Mouse (Mus musculus): ENCODE results near the gene Sap18b. TPM values are rescaled to one million over a fixed set of nuclear protein-coding genes. Genes with fewer than 3 reads are reported as not detected.

Sap18b gene
- polyA plus RNA-seq, 1 experiment = 157 TPM

DNA sequence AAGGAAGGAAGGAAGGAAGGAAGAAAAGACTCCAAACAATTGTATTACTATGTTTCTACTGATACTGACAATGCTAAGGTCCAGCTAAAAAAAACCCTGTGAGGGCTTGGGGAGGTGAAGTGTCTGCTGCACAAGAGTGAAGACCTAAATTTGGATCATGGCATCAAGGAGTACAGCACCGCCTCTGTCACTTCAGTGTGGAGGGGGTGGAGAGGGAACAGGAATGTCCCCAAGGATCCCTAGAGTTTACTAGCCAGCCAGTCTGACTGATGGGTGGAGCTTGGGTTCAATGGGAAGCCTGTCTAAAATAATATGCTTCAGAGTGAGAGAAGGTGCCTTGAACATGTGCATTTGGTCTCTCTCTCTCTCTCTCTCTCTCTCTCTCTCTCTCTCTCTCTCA lies 6.9 kb upstream of the Sap18b start:
- H3K79me2 ChIP-seq (ENCODE audit: control insufficient read depth, insufficient read depth) = no peaks in the 10 kb centered on the region
- H3K36me3 ChIP-seq (ENCODE audit: control insufficient read depth, insufficient read depth) = no peaks in the 10 kb centered on the region
- H3K4me2 ChIP-seq (ENCODE audit: low read depth) = peak overlapping the region; percentile 18
- H3K4me3 ChIP-seq = no peak overlapping the region
- TF ChIP-seq USF1 (IDR thresholded peaks at IDR 0.05; ENCODE audit: low read depth) = no peak
- TF ChIP-seq SRF (IDR thresholded peaks at IDR 0.05; ENCODE audit: control insufficient read depth, insufficient read length, low read depth) = no peak
- TF ChIP-seq MYOG (IDR thresholded peaks at IDR 0.05; ENCODE audit: control insufficient read depth in 1 of 3, insufficient read depth in 1 of 3, insufficient read length in 2 of 3, low read depth in 2 of 3) = no peak
- no peak for TF ChIP-seq TCF3 (IDR thresholded peaks at IDR 0.05; ENCODE audit: insufficient read length, low read depth)
- no peak for TF ChIP-seq POLR2A (IDR thresholded peaks at IDR 0.05; ENCODE audit: insufficient read length, low read depth)
- TF ChIP-seq MYOD1 (IDR thresholded peaks at IDR 0.05; ENCODE audit: control insufficient read depth in 1 of 3, insufficient read length in 2 of 3, low read depth in 2 of 3) = no peak
- no peak for TF ChIP-seq MAX (IDR thresholded peaks at IDR 0.05; ENCODE audit: low read depth)
- TF ChIP-seq E2F4 (IDR thresholded peaks at IDR 0.05; ENCODE audit: insufficient read depth) = no peak
- TF ChIP-seq REST (IDR thresholded peaks at IDR 0.05; ENCODE audit: insufficient read depth, insufficient read length) = no peak
- no peak for TF ChIP-seq TCF12 (IDR thresholded peaks at IDR 0.05; ENCODE audit: insufficient read depth, poor library complexity, severe bottlenecking)
- TF ChIP-seq POLR2AphosphoS2 (IDR thresholded peaks at IDR 0.05; ENCODE audit: insufficient read length, low read depth) = no peak
- TF ChIP-seq CEBPB (IDR thresholded peaks at IDR 0.05; ENCODE audit: insufficient read depth, poor library complexity, severe bottlenecking) = no peak
- H3ac ChIP-seq (ENCODE audit: control insufficient read depth, insufficient read length) = no peak overlapping the region
- no peaks in the 10 kb centered on the region for H3K27me3 ChIP-seq (ENCODE audit: control insufficient read depth, insufficient read depth, insufficient read length)

DNA sequence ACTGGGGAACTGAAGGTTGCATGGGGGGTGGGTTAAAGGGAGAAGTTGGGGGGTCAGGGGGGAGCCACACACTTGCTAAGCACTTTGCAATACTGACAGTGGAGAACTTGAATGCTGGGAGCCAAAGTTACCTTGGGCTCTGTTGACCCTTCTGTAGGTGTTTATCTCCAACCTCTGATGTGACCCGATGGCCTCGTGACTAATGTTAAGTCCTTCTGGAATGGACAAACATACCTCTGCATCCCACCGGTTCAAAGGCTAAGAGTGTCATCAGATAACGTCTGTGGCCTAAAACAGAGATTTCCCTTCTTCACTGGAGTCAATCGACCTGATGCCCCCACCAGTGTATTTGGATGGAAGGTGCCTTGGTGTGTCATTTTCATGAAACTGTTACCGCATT lies 3.9 kb upstream of the Sap18b start:
- Histone ChIP-seq H3ac (ENCODE audit: control insufficient read depth, insufficient read length) (no peak overlapping the region), H3K4me3 (no peak overlapping the region), H3K79me2 (ENCODE audit: control insufficient read depth, insufficient read depth) (no peaks in the 10 kb centered on the region), H3K27me3 (ENCODE audit: control insufficient read depth, insufficient read depth, insufficient read length) (no peaks in the 10 kb centered on the region), H3K36me3 (ENCODE audit: control insufficient read depth, insufficient read depth) (no peaks in the 10 kb centered on the region), H3K4me2 (ENCODE audit: low read depth) (no peak overlapping the region)
- TF ChIP-seq USF1 (IDR thresholded peaks at IDR 0.05; ENCODE audit: low read depth) = no peak
- TF ChIP-seq POLR2AphosphoS2 (IDR thresholded peaks at IDR 0.05; ENCODE audit: insufficient read length, low read depth) = no peak
- TF ChIP-seq MYOD1 (IDR thresholded peaks at IDR 0.05; ENCODE audit: control insufficient read depth in 1 of 3, insufficient read length in 2 of 3, low read depth in 2 of 3) = no peak
- no peak for TF ChIP-seq MAX (IDR thresholded peaks at IDR 0.05; ENCODE audit: low read depth)
- TF ChIP-seq REST (IDR thresholded peaks at IDR 0.05; ENCODE audit: insufficient read depth, insufficient read length) = no peak
- TF ChIP-seq MYOG (IDR thresholded peaks at IDR 0.05; ENCODE audit: control insufficient read depth in 1 of 3, insufficient read depth in 1 of 3, insufficient read length in 2 of 3, low read depth in 2 of 3) = no peak
- TF ChIP-seq TCF3 (IDR thresholded peaks at IDR 0.05; ENCODE audit: insufficient read length, low read depth) = no peak
- TF ChIP-seq CEBPB (IDR thresholded peaks at IDR 0.05; ENCODE audit: insufficient read depth, poor library complexity, severe bottlenecking) = no peak
- no peak for TF ChIP-seq POLR2A (IDR thresholded peaks at IDR 0.05; ENCODE audit: insufficient read length, low read depth)
- no peak for TF ChIP-seq E2F4 (IDR thresholded peaks at IDR 0.05; ENCODE audit: insufficient read depth)
- no peak for TF ChIP-seq TCF12 (IDR thresholded peaks at IDR 0.05; ENCODE audit: insufficient read depth, poor library complexity, severe bottlenecking)
- TF ChIP-seq SRF (IDR thresholded peaks at IDR 0.05; ENCODE audit: control insufficient read depth, insufficient read length, low read depth) = no peak

DNA sequence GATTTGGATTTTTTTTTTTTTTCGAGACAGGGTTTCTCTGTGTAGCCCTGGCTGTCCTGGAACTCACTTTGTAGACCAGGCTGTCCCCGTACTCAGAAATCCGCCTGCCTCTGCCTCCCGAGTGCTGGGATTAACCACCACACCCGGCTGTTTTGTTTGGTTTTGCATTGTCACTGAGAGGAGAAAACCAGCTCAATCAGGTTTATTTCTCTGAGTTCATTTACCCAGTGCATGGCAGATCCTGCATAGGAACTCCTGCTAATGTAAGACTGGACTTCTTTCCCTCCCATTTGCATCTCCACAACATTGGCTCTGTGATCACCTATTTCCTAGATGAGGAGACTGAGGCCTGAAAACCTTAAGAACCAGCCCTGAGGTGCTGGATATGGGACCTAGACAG lies 3.0 kb upstream of the Sap18b start:
- Histone ChIP-seq H3K4me2 (ENCODE audit: low read depth) (no peak overlapping the region), H3K27me3 (ENCODE audit: control insufficient read depth, insufficient read depth, insufficient read length) (no peaks in the 10 kb centered on the region), H3ac (ENCODE audit: control insufficient read depth, insufficient read length) (no peak overlapping the region), H3K4me3 (no peak overlapping the region), H3K79me2 (ENCODE audit: control insufficient read depth, insufficient read depth) (no peaks in the 10 kb centered on the region), H3K36me3 (ENCODE audit: control insufficient read depth, insufficient read depth) (no peaks in the 10 kb centered on the region)
- TF ChIP-seq TCF12 (IDR thresholded peaks at IDR 0.05; ENCODE audit: insufficient read depth, poor library complexity, severe bottlenecking) (no peak), MAX (IDR thresholded peaks at IDR 0.05; ENCODE audit: low read depth) (no peak), E2F4 (IDR thresholded peaks at IDR 0.05; ENCODE audit: insufficient read depth) (no peak), POLR2A (IDR thresholded peaks at IDR 0.05; ENCODE audit: insufficient read length, low read depth) (no peak), CEBPB (IDR thresholded peaks at IDR 0.05; ENCODE audit: insufficient read depth, poor library complexity, severe bottlenecking) (no peak), MYOG (IDR thresholded peaks at IDR 0.05; ENCODE audit: control insufficient read depth in 1 of 3, insufficient read depth in 1 of 3, insufficient read length in 2 of 3, low read depth in 2 of 3) (no peak), POLR2AphosphoS2 (IDR thresholded peaks at IDR 0.05; ENCODE audit: insufficient read length, low read depth) (no peak), SRF (IDR thresholded peaks at IDR 0.05; ENCODE audit: control insufficient read depth, insufficient read length, low read depth) (no peak)

GRCm38 (mm10) chr8:95822699-95823098 lies 2.4 kb upstream of the Sap18b start:
- no peaks in the 10 kb centered on the region for H3K36me3 ChIP-seq (ENCODE audit: control insufficient read depth, insufficient read depth)
- no peaks in the 10 kb centered on the region for H3K27me3 ChIP-seq (ENCODE audit: control insufficient read depth, insufficient read depth, insufficient read length)
- H3K79me2 ChIP-seq (ENCODE audit: control insufficient read depth, insufficient read depth) = no peaks in the 10 kb centered on the region
- H3K4me3 ChIP-seq = no peak overlapping the region
- no peak overlapping the region for H3K4me2 ChIP-seq (ENCODE audit: low read depth)
- TF ChIP-seq REST (IDR thresholded peaks at IDR 0.05; ENCODE audit: insufficient read depth, insufficient read length) = no peak
- no peak for TF ChIP-seq MYOG (IDR thresholded peaks at IDR 0.05; ENCODE audit: control insufficient read depth in 1 of 3, insufficient read depth in 1 of 3, insufficient read length in 2 of 3, low read depth in 2 of 3)
- H3ac ChIP-seq (ENCODE audit: control insufficient read depth, insufficient read length) = no peak overlapping the region

GRCm38 (mm10) chr8:95830144-95830543 lies 5.0 kb downstream of the Sap18b start:
- no peak overlapping the region for H3ac ChIP-seq (ENCODE audit: control insufficient read depth, insufficient read length)
- H3K4me2 ChIP-seq (ENCODE audit: low read depth) = no peak overlapping the region
- no peak overlapping the region for H3K4me3 ChIP-seq
- H3K27me3 ChIP-seq (ENCODE audit: control insufficient read depth, insufficient read depth, insufficient read length) = no peaks in the 10 kb centered on the region
- TF ChIP-seq MAX (IDR thresholded peaks at IDR 0.05; ENCODE audit: low read depth) (no peak), CEBPB (IDR thresholded peaks at IDR 0.05; ENCODE audit: insufficient read depth, poor library complexity, severe bottlenecking) (no peak), E2F4 (IDR thresholded peaks at IDR 0.05; ENCODE audit: insufficient read depth) (no peak), USF1 (IDR thresholded peaks at IDR 0.05; ENCODE audit: low read depth) (no peak), SRF (IDR thresholded peaks at IDR 0.05; ENCODE audit: control insufficient read depth, insufficient read length, low read depth) (no peak), MYOG (IDR thresholded peaks at IDR 0.05; ENCODE audit: control insufficient read depth in 1 of 3, insufficient read depth in 1 of 3, insufficient read length in 2 of 3, low read depth in 2 of 3) (no peak), REST (IDR thresholded peaks at IDR 0.05; ENCODE audit: insufficient read depth, insufficient read length) (no peak), TCF3 (IDR thresholded peaks at IDR 0.05; ENCODE audit: insufficient read length, low read depth) (no peak), POLR2AphosphoS2 (IDR thresholded peaks at IDR 0.05; ENCODE audit: insufficient read length, low read depth) (no peak), TCF12 (IDR thresholded peaks at IDR 0.05; ENCODE audit: insufficient read depth, poor library complexity, severe bottlenecking) (no peak)
- H3K79me2 ChIP-seq (ENCODE audit: control insufficient read depth, insufficient read depth) = no peaks in the 10 kb centered on the region
- H3K36me3 ChIP-seq (ENCODE audit: control insufficient read depth, insufficient read depth) = no peaks in the 10 kb centered on the region
